Mouse (Mus musculus) hindbrain, embryonic 16.5 days (tissue): ENCODE data around the gene Zfp326. TPM values are rescaled to one million over a fixed set of nuclear protein-coding genes. Genes with fewer than 3 reads are reported as not detected.

Experiments used
- ATAC-seq: fragments of 200-750 bp; cut with Nextera tagmentation; 2 replicates; pipeline ENCODE4 v1.8.0; 2017; ENCODE audit warnings: moderate TSS enrichment, moderate library complexity
- H3K27ac ChIP-seq: fragments of 300-500 bp; sonication (generic); 2 replicates; pipeline ENCODE4 v1.5.1; 2014; ENCODE audit warnings: low read depth, mild to moderate bottlenecking, control low read depth, low read length, moderate library complexity
- H3K27me3 ChIP-seq: fragments of 300-500 bp; sonication (generic); replicated peaks from 2 replicates; pipeline ENCODE4 v1.6.1; 2014; ENCODE audit warnings: low read length; ENCODE audit not compliant: control insufficient read depth, insufficient read depth
- H3K36me3 ChIP-seq: fragments of 300-500 bp; sonication (generic); 2 replicates; pipeline ENCODE4 v1.6.1; 2014; ENCODE audit warnings: mild to moderate bottlenecking, low read length, moderate library complexity, mixed read lengths; ENCODE audit not compliant: control insufficient read depth, insufficient read depth
- H3K4me1 ChIP-seq: fragments of 300-500 bp; sonication (generic); 2 replicates; pipeline ENCODE4 v1.6.1; 2014; ENCODE audit warnings: low read depth, low read length; ENCODE audit not compliant: control insufficient read depth, insufficient read depth
- H3K4me2 ChIP-seq: fragments of 300-500 bp; sonication (generic); 2 replicates; pipeline ENCODE4 v1.6.1; 2014; ENCODE audit warnings: mild to moderate bottlenecking, low read length, control low read depth, moderate library complexity
- H3K4me3 ChIP-seq: fragments of 300-500 bp; sonication (generic); 2 replicates; pipeline ENCODE4 v1.5.1; 2014; ENCODE audit warnings: mild to moderate bottlenecking, low read length, control low read depth, moderate library complexity
- H3K9ac ChIP-seq: fragments of 300-500 bp; sonication (generic); 2 replicates; pipeline ENCODE4 v1.6.1; 2014; ENCODE audit warnings: low read depth, mild to moderate bottlenecking, control low read depth, low read length, moderate library complexity
- H3K9me3 ChIP-seq: fragments of 300-500 bp; sonication (generic); 2 replicates; pipeline ENCODE4 v1.6.1; 2014; ENCODE audit warnings: mild to moderate bottlenecking, low read length, moderate library complexity; ENCODE audit not compliant: control insufficient read depth
- WGBS: fragments of 180-500 bp; shearing (Covaris S2); extraction: QIAGEN DNeasy Blood & Tissue Kit; methylation state at CpG from one replicate; pipeline ENCODE4 v1.1.7; 2014; 5-methylcytosine and 5-hydroxymethylcytosine counted together
- polyA plus RNA-seq: library from polyadenylated mRNA; unstranded; fragments of >200 nt; fragmentation: Nextera tagmentation; extraction: Ambion mirVana; gene quantifications from 2 replicates; pipeline ENCODE4 v1.2.1, GENCODE M21; 2015

The Zfp326 gene
- 35.5 and 39.7 TPM in 2 replicates for polyA plus RNA-seq

DNA sequence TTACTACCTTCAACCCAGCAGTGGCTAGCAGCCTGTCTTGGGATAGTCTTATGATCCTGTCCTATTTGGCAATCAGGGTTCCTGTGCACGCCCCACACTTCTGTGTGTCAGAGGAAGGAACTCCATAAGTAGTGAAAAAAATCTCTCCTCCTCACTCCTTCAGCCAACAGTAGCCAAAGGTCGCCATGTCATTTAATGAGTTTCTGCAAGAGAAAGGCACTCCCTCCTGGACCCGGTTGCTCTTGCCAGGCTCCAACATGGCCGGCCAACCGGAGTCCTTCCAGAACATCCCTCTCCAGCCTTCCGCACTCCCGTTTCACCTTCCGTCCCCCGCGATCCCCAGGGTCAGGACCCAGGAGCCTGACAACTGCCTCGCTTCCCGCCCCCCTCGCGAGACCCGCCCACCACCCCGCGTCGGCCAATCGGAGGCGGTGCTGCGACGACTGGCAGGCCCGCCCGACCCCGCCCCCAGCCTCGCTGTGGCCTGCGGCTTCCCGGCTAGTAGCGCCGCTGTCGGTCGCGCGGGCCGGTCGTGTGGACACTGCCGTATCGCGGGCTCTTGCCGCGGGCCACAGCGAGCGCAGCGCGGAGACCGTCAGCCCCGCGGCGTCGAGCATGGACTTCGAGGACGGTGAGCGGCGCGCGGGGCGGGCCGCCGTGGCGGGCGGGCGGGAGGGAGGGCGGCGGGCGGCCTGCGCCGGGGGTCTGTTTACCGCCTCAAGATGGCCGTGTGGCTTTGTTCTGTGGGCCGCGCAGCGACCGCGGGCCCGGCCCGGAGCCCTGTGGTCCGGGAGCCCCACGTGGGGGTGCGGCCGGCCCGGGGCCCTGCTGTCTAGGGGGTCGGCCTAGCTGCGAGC, at the start of gene Zfp326:
Gene Zfp326 (plus strand): TSS at position 498 of the 857 bp plus-strand sequence.
- Histone ChIP-seq H3K9ac (peak within 1 kb of the TSS; percentile 99), H3K27ac (peak within 1 kb of the TSS; percentile 91), H3K4me3 (peak within 1 kb of the TSS; percentile 72), H3K36me3 (no peaks in the 10 kb centered on the region; the same call in 1 of the 2 replicates), H3K4me1 (peaks cover 23% of the 10 kb centered on the region), H3K27me3 (no peaks in the 10 kb centered on the region), H3K4me2 (peak within 1 kb of the TSS; percentile 77), H3K9me3 (no peaks in the 10 kb centered on the region)
- ATAC-seq = peak; percentile 95
- 3% methylated on average over 34 of the region's 83 CpGs for WGBS

DNA sequence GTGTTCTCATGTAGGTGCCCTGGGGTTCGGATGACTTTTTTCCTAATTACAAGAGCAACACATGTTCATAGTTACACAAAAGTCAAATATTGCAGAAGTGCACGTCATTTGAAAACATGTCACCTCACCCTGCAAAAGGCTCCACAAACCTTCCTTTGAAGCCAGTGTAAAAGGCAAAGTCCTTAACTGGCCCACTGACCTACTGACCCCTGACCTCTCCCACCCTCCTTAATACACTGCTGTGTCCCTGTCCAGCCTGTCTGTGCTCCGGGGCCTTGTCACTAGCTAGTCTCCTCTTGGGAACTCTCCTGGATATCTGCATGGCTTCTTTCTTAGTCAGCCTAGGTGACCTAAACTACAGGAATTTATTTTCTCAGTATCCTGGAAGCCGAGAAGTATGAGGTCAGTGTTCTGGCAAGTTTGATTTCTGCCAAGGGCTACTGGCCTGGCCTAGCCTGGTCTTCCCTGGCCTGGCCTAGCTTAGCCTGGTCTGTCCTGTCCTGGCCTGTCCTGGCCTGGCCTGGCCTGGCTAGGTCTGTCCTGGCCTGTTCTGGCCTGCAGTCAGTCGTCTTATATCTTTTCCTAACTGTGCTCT, 49.4 kb upstream of the Zfp326 start:
- Histone ChIP-seq H3K4me3 (no peak overlapping the region), H3K9ac (no peak overlapping the region), H3K9me3 (no peaks in the 10 kb centered on the region), H3K27ac (no peak overlapping the region), H3K36me3 (no peaks in the 10 kb centered on the region), H3K4me2 (no peak overlapping the region), H3K27me3 (no peaks in the 10 kb centered on the region), H3K4me1 (peaks cover 7% of the 10 kb centered on the region)
- ATAC-seq = no peak
- 64% methylated on average over 5 of the region's 5 CpGs for WGBS

DNA sequence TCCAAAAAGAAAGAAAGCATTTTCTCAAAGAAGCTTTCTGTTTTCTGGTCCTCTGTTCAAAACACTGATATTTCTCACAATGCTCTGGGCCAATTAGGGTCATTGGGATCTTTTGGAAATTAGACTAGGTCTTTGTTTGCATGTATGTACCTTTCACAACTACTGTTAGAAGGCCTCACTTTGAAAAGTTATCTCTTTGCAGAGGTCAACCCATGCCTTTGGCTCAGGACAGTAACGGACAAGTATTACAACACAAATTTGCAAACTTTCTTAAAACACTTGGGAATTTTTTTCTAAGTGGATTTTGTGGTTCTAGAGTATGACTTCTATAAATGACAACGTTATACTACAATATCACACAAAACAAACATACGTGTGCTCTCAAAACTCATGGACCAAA, 48.3 kb upstream of the Zfp326 start:
- Histone ChIP-seq H3K9ac (no peak overlapping the region), H3K4me3 (no peak overlapping the region), H3K4me2 (no peak overlapping the region), H3K4me1 (peaks cover 3% of the 10 kb centered on the region), H3K27ac (no peak overlapping the region), H3K27me3 (no peaks in the 10 kb centered on the region), H3K36me3 (no peaks in the 10 kb centered on the region), H3K9me3 (no peaks in the 10 kb centered on the region)
- 94% methylated on average over 3 of the region's 3 CpGs for WGBS
- ATAC-seq = no peak

DNA sequence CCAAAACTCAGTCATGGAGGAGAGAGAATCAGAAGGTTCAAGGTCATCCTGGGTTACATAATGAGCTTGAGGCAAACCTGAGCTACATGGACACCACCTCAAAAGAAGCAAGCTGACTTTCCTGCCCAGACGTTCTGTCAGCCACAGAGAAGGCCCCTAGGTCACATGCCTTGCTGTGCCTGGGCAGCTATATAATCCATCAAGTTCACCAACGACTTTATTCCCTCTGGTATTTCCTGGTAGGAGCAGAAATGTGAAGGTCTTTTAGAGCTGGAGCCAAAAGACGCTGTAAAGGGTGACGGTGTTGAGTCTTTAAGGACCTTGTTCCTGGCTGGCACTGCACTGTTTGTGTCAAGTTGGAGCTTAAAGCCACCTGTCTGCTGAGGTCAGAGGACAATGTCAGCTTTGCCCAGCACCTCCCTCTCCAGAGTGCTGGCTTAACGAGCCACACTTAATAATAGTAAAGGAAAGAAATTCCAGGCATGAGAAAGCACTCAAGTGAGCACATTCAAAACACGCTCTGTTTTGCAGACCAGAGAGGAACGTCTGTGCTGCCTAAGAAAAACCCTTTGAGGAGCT, 47.3 kb upstream of the Zfp326 start:
- ATAC-seq = no peak
- H3K4me2 ChIP-seq = no peak overlapping the region

DNA sequence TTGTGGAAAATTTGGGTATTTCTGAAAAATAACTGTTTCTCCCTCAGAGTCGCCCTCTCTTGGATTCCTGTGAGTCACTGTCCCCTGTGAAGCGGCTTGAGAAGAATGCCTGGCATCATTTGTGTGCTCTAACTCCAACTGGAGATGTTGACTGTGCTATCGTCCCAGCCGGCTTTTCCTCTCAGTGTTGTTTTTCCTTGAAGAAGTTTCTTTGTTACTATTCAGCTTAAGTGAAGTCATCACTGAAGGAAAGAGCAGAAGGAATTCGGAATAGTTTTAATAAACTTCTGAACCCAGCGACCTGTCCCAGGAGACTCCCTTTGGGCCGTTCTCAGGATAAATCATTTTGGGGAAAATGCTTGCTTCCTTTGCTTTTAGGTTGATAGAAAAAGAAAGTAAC, 44.2 kb upstream of the Zfp326 start:
- Histone ChIP-seq H3K4me3 (no peak overlapping the region), H3K9me3 (no peaks in the 10 kb centered on the region), H3K4me1 (no peaks in the 10 kb centered on the region), H3K36me3 (no peaks in the 10 kb centered on the region), H3K27me3 (no peaks in the 10 kb centered on the region), H3K4me2 (no peak overlapping the region), H3K9ac (no peak overlapping the region), H3K27ac (no peak overlapping the region)
- WGBS = 75% methylated on average over 7 of the region's 7 CpGs
- ATAC-seq = no peak

More for the DNA sequence above, 47.3 kb upstream of the Zfp326 start:
- Histone ChIP-seq H3K4me1 (no peaks in the 10 kb centered on the region), H3K36me3 (no peaks in the 10 kb centered on the region), H3K9me3 (no peaks in the 10 kb centered on the region), H3K27ac (no peak overlapping the region), H3K4me3 (no peak overlapping the region), H3K9ac (no peak overlapping the region), H3K27me3 (no peaks in the 10 kb centered on the region)
- WGBS = 45% methylated on average over 7 of the region's 7 CpGs

DNA sequence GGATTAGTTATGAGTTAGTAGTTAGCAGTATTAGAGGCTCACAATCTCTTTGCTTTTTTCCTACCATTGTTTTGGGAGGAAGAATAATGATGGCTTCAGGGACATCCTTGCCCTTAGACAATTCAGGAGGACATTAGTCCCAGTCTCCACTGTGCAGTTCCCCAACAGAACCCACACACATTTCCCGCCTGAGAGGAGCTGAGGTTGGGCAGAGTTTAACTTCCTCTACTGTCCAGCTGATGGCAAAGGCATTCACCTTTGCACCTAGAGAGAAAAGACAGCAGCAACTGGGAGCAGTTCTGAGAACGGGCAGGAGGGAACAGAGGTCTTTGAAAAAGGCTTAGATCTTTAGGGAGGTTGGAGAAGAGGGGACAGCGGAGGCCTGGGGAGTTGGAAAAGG, 42.4 kb upstream of the Zfp326 start:
- Histone ChIP-seq H3K4me1 (no peaks in the 10 kb centered on the region), H3K4me3 (no peak overlapping the region), H3K27ac (no peak overlapping the region), H3K9ac (no peak overlapping the region), H3K4me2 (no peak overlapping the region), H3K27me3 (no peaks in the 10 kb centered on the region), H3K36me3 (no peaks in the 10 kb centered on the region), H3K9me3 (no peaks in the 10 kb centered on the region)
- 74% methylated on average over 3 of the region's 3 CpGs for WGBS
- no peak for ATAC-seq

DNA sequence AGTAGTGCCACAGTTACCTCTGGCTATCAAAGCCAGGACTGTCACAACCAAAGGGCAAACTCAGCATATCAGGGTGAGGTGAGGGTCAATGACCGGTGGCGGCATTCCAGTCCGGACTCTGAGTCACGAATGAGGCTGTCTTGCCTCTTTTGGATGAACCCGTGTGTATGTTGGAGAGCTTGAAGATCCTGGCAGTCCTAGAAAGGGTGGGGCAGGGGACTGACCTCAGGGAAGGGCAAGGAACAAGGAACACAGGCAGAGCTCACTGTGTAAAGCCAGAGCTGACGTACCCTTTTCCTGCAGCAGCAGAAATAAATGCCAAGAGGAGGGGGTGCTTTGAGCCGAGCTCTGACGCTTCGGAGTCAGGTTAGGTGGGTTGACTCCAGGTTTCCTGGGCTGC, 40.4 kb upstream of the Zfp326 start:
- WGBS = 82% methylated on average over 9 of the region's 9 CpGs

DNA sequence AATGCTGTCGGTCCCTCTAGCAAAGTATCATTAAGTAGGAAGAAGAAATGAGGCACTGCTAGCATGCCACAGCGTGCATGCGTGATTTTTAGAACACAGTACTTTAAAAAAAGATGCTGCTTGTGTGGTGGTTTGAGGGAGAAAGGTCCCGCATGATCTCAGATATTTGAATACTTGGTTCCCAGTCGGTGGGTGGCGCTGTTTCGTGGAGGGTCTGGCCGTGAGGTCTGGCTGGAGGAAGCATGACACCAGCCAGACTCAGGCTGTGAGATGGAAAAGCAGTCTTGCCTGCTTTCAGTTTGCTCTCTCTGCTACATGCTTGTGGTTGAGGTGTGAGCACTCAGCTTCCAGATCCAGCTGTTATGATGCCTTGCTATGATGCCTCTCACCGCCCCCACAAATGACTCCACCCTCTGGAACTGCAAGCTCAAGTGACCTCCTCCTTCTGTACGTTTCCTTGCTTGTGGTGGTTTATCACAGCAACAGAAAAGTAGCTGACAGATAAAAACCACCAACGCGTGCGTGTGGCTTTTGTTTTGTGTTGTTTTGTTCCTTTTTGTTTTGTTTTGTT, 36.5 kb upstream of the Zfp326 start:
- no peaks in the 10 kb centered on the region for H3K9me3 ChIP-seq
- H3K4me1 ChIP-seq = no peaks in the 10 kb centered on the region
- no peaks in the 10 kb centered on the region for H3K36me3 ChIP-seq
- no peaks in the 10 kb centered on the region for H3K27me3 ChIP-seq
- no peak overlapping the region for H3K9ac ChIP-seq
- H3K27ac ChIP-seq = no peak overlapping the region
- WGBS = 73% methylated on average over 13 of the region's 13 CpGs
- H3K4me2 ChIP-seq = no peak overlapping the region
- no peak overlapping the region for H3K4me3 ChIP-seq
- ATAC-seq = no peak

More for the DNA sequence above, 40.4 kb upstream of the Zfp326 start:
- no peak overlapping the region for H3K27ac ChIP-seq
- no peaks in the 10 kb centered on the region for H3K9me3 ChIP-seq
- no peak for ATAC-seq
- no peaks in the 10 kb centered on the region for H3K36me3 ChIP-seq
- no peak overlapping the region for H3K4me3 ChIP-seq
- no peaks in the 10 kb centered on the region for H3K4me1 ChIP-seq
- H3K27me3 ChIP-seq = no peaks in the 10 kb centered on the region
- H3K4me2 ChIP-seq = no peak overlapping the region
- no peak overlapping the region for H3K9ac ChIP-seq
